Mouse (Mus musculus): ENCODE results near the gene Dnah7c.
A peak's percentile ranks its signal among the peaks of the same experiment; 100 is the strongest.
"Not testable (repeated sequence)": the region's sequence is repeated elsewhere in the genome, so short reads cannot be mapped to it uniquely, and the experiment has no call there.

Dnah7c gene

DNA sequence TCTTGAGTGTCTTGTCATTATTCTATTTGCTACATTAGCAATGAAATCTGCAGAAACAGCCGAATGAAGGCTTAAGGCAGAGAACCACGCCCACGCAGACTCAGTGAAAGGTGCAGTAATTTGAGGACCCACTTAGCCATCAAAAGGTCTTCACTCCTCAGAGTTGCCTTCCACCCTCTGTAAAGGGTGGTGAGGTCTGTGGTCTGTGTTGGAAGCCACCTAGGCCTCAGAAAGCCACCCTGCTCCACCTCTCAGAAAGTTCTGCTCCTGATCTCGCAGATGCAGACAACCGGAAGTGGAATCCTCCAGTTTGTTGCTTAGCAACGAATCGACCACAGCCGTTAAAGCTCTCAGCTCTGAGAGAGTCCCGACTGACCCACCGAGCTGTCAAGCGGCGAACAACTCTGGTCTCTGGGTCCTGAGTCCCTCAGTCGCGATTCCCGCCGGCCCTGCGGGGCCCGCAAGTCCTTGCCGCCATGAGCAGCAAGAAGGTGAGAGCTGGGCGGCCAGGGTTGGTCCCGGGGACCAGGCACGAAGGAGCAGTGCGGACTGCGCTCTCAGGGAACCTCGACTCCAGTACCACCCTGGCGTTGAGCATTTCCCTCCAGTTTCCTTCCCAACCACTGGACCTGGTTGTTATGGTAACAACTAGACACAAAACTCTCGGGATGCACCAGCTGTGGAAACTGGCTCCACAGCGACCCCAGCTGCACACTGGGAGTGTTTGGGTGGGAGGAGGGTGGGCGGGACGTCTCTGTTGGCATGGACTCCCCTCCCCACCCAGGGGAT is at the start of gene Dnah7c:
Gene Dnah7c, plus strand, starts transcription at position 456 of the 789 bp plus-strand sequence.
- DNase-seq (ENCODE audit: low read depth, low spot score), result peak; percentile 78

- not testable (repeated sequence) for DNase-seq (ENCODE audit: low read depth, low spot score)
Observed at GRCm38 (mm10) chr1:46380641-46381040, 44.8 kb upstream of the Dnah7c start.

DNA sequence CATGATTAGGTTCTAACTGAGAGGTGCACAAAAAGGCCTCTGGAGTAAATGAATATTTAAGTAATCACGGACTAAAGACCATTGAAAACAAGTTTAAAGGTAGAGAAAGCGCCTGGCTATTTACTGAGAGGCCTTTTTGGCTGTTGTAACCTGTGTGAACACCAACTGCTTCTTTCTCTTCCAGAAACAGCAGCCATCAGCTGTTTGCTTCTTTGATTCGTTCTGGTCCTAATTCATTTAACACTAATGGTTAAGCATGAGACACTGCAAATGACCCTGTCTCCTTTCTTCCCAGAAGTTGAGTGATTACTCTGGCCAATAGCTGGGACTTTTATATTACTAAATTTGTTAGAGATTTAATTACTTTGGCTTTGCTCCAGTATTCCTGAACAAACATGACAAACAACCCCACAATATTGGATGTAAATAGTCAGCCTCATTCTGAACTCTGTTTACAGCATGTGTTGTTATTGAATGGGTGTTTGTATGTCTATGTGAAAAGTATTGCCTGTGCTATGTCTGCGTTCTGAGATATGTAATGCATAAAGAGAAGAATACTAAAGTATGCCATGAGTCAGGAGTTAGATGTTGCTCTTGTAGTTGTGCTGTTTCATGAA is 30.6 kb upstream of the Dnah7c start:
- DNase-seq (ENCODE audit: low read depth, low spot score), result not testable (repeated sequence)

- DNase-seq (ENCODE audit: low read depth, low spot score), result no peak
Observed at GRCm38 (mm10) chr1:46408324-46409115, 16.9 kb upstream of the Dnah7c start.

- DNase-seq (ENCODE audit: low read depth, low spot score), result not testable (repeated sequence)
Observed at GRCm38 (mm10) chr1:46414798-46415197, 10.6 kb upstream of the Dnah7c start.

GRCm38 (mm10) chr1:46416946-46417345 is 8.4 kb upstream of the Dnah7c start:
- peak; percentile 61 for DNase-seq (ENCODE audit: low read depth, low spot score)

DNA sequence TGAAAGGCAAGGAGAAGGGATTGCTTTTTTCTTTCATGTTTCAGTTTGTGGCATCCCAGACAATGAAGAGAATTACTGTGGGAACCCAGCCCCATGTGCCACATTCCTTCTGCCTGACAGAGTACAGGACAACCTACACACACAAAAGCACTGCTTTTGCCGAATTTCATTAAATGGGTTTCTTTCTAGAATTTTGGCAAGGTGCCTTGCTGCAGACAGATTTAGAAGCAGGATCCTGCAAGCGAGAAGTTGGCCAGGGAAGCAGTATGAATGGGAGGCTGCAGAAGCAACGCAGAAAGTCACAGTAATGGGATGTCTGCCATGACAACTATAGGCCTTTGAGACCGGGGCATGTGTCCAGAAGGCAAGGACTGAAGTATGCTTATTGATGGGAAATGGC is 6.4 kb upstream of the Dnah7c start:
- DNase-seq (ENCODE audit: low read depth, low spot score), result not testable (repeated sequence)

DNA sequence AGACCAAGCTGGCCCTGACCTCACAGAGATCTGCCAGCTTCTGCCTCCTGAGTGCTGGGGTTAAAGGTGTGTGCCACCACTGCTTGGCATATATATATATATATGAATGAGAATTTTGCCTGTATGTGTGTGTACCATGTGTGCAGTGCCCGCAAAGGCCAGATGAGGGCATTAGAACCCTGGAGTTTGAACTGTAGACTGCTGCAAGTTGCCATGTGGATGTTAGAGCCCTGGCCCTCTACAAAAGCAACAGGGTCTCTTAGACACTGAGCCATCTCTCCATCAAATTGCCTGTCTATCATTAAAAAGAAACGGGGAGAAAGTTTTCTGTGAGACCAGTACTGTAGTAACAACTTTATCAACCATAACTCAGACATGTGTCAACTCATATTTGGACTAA is 3.0 kb downstream of the Dnah7c start:
- peak; percentile 36 for DNase-seq (ENCODE audit: low read depth, low spot score)

DNA sequence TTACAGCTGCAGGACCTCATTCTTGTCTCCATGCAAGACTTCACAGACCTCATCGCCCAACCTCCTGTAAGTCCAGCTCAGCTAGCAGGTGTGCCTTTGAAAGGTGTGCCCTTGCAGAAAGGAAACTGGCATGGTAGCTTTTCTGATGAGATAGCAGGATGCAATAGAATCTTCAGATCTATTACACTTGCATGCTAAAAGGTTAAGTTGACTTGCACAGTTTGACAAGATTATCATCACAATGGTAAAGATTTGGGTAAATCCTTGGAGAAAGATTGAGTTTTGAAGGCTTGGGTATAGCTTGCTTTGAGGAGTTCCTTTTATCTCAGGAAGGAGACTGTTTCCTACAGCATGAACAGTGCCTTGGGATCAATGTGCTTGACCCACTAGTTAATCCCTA is 89.3 kb downstream of the Dnah7c start:
- peak; percentile 71 for DNase-seq (ENCODE audit: low read depth, low spot score)

- no peak for DNase-seq (ENCODE audit: low read depth, low spot score)
Observed at GRCm38 (mm10) chr1:46521032-46521431, 95.6 kb downstream of the Dnah7c start.

DNA sequence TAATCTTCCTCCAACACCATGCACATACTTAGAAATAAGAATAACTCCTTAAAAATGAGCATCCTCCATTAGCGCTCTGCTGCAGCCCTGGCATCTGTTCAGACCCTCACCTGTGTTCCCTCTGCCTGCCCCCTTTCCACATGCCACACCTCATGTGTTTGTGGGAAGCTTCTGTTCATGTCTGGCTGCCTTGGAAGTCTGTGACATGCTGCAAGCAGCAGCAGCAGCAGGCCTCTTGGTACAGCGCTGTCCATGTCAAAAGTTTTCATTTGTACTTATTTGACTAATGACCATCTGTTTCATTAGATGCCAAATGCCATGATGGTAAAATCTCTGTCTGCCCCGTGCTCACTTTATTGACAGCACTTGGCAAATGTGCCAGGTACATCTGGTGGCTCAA is 101.1 kb downstream of the Dnah7c start:
- not testable (repeated sequence) for DNase-seq (ENCODE audit: low read depth, low spot score)

GRCm38 (mm10) chr1:46544812-46545421 is 119.5 kb downstream of the Dnah7c start:
- no peak for DNase-seq (ENCODE audit: low read depth, low spot score)

DNA sequence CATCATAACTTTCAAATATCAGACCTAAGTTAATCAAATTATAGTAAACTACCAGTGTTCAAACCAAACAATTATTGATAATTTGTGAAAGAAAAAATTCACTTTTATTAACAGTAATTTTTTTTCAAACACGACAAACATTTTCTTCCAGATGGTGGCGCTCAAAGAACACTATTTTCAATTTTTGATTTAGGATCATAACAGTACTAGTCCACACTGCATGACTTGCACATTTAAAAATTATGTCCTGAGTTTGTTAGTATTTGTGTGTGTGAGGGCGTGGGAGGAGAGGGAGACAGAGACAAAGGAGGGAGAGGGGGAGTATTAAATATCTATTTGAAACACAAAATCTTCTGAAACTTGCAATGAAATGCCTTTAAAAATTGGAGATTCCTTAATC is 155.0 kb downstream of the Dnah7c start:
- DNase-seq (ENCODE audit: low read depth, low spot score), result peak; percentile 11

DNA sequence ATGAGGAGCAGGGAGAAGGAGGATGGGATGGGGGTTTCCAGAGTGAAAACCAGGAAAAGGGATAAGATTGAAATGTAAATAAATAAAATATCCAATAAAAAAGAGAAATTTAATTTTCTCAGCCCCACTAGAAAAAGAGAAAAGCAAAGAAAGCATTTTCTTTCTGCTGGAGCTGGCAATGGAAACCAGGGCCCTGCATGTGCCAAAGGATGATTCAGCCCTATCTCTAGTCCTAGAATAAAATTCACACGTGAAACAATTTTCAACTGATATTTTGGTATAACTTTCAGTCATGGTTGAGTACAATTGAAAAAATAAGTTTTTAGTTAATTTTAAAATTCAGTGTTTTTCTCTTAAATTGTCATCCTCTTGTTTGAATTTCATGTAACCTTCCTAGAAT is 168.4 kb downstream of the Dnah7c start:
- not testable (repeated sequence) for DNase-seq (ENCODE audit: low read depth, low spot score)

DNA sequence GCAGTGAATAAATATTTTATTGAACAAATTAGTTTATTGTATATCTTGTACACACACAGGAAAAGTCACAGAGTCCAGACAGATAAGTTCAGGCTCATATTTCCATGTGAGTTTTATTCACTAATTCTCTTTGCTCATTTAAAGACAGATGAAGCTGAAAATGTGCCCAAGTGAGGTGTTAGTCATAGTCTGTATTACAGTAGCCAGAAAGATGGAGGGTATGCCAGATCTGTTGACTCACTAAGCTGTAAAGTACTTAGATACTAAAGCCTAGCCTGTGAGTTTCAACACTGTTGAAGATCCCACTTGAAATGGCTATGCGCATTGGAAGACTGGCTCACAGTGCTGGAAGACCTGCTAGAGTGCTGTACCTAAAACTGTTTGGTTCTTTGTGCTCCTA is 171.0 kb downstream of the Dnah7c start:
- DNase-seq (ENCODE audit: low read depth, low spot score), result not testable (repeated sequence)

- DNase-seq (ENCODE audit: low read depth, low spot score), result peak; percentile 26
Observed at GRCm38 (mm10) chr1:46620331-46620730, 194.9 kb downstream of the Dnah7c start.

DNA sequence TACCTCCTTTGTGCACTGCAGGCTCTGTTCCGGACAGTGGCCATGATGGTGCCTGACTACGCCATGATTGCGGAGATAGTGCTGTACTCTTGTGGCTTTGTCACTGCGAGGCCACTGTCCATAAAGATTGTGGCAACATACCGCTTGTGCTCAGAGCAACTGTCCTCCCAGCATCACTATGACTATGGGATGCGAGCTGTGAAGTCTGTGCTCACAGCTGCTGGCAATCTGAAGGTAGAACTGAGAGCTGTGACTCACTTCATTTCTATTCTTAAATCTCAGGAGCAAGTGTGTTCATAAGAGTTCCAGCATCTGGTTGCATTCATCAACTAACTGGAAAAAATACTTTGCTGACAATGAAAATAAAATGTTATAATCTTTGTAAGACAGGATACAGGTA is 200.5 kb downstream of the Dnah7c start:
- not testable (repeated sequence) for DNase-seq (ENCODE audit: low read depth, low spot score)

GRCm38 (mm10) chr1:46649821-46650220 is 224.4 kb downstream of the Dnah7c start:
- DNase-seq (ENCODE audit: low read depth, low spot score), result peak; percentile 93

DNA sequence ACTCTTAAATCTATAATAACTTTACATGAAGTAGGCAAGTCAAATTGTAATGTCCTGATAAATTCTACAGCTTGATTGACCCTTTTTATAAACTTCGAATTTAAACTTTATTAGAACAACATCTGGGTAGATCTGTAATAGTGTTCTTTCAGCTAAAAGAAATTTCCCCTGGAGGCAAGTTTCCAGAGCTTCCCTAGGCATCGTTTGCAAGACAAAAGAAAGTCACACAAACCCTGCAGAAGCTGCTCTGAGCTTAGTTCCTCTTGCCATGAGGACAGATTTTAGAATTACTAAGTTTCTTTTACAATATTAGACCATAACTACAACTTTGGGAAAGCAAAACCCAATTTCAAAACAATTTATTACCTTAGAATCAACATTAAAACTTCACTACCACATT is 227.3 kb downstream of the Dnah7c start:
- peak; percentile 57 for DNase-seq (ENCODE audit: low read depth, low spot score)

- not testable (repeated sequence) for DNase-seq (ENCODE audit: low read depth, low spot score)
Observed at GRCm38 (mm10) chr1:46724810-46725209, 299.4 kb downstream of the Dnah7c start.

- no peak for DNase-seq (ENCODE audit: low read depth, low spot score)
Observed at GRCm38 (mm10) chr1:46725266-46725665, 299.9 kb downstream of the Dnah7c start.

DNA sequence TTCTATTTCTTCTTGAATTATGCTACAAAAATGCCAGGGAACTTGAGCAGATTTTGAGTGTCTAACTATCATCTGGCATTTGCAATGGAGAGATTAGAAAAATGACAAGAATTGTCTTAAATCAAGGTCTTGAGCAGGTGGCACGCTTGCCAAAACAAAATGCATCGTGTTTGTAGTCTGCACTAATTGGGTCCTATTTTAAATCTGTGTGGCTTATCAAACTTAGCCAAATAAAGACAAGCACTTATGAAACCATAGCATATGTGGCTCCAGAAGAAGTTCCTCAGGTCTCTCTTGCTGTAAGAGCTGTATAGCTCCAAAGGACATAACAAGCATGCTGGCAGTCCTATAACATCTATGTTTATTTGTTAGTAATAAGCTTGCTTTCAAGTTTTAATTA is 300.3 kb downstream of the Dnah7c start:
- DNase-seq (ENCODE audit: low read depth, low spot score), result not testable (repeated sequence)

Data from R1 (cell line).